29 mouse cellular contexts compared by ENCODE assay signal in genomic region chr5:72472317-72473009, GRCm38 (mm10). TPM values are rescaled to one million over a fixed set of nuclear protein-coding genes. Genes with fewer than 3 reads are reported as not detected.
A peak's percentile ranks its signal among the peaks of the same experiment; 100 is the strongest.
DNase-seq lines count a peak whose midpoint lies in the region; ATAC-seq lines count a peak whose summit lies in the region.
"Had no signal": no experiment of that assay in that cellular context is flagged by ENCODE, and none has a peak within 500 bp of the region (broad histone marks: within the 10 kb centered on the region; RNA-seq: fewer than 3 reads in every experiment).

No protein-coding gene starts in this region.

- H3K4me2 ChIP-seq in heart, embryonic 12.5 days = peak overlapping the region; percentile 35
- no peak overlapping the region for H3K4me2 ChIP-seq in kidney, embryonic 15.5 days
- no peak overlapping the region for H3K4me2 ChIP-seq in lung, embryonic 16.5 days (ENCODE audit: low read depth, low read length)
- H3K4me2 ChIP-seq: embryonic facial prominence, embryonic 12.5 days; hindbrain, embryonic 13.5 days; limb, embryonic 12.5 days; liver, embryonic 15.5 days; midbrain, embryonic 12.5 days; neural tube, embryonic 12.5 days had no signal

- H3K9ac ChIP-seq in heart, embryonic 12.5 days = no peak overlapping the region
- no peak overlapping the region for H3K9ac ChIP-seq in kidney, embryonic 15.5 days
- no peak overlapping the region for H3K9ac ChIP-seq in lung, embryonic 16.5 days (ENCODE audit: low read length)
- H3K9ac ChIP-seq: embryonic facial prominence, embryonic 12.5 days; hindbrain, embryonic 13.5 days; limb, embryonic 12.5 days; liver, embryonic 15.5 days; midbrain, embryonic 12.5 days; neural tube, embryonic 12.5 days had no signal

- 34% methylated on average over 12 of the region's 12 CpGs for WGBS in heart, embryonic 12.5 days
- 49% methylated on average over 12 of the region's 12 CpGs for WGBS in kidney, embryonic 15.5 days
- 16% methylated on average over 12 of the region's 12 CpGs for WGBS in lung, embryonic 16.5 days

- ATAC-seq in heart, embryonic 12.5 days (ENCODE audit: insufficient number of reproducible peaks, low FRiP score) = peak; percentile 53; the same call in 1 of the 2 replicates
- no peak for ATAC-seq in kidney, embryonic 15.5 days (replicated peaks; ENCODE audit: low FRiP score)
- ATAC-seq in lung, embryonic 16.5 days (ENCODE audit: low read depth) = peak; percentile 68
- ATAC-seq: CD4-positive, CD25-positive, alpha-beta regulatory T cell, adult 4 months; forebrain, embryonic 14.5 days; intestine, embryonic 16.5 days had no signal

- no peak overlapping the region for H3K4me3 ChIP-seq in heart, embryonic 12.5 days
- H3K4me3 ChIP-seq in kidney, embryonic 15.5 days (replicated peaks) = no peak overlapping the region
- H3K4me3 ChIP-seq in lung, embryonic 16.5 days (ENCODE audit: low read length) = no peak overlapping the region
- H3K4me3 ChIP-seq: embryonic facial prominence, embryonic 12.5 days; hindbrain, embryonic 13.5 days; limb, embryonic 12.5 days; liver, embryonic 15.5 days; megakaryocyte, embryonic 14.5 days; midbrain, embryonic 12.5 days; myocyte; neural tube, embryonic 12.5 days had no signal

- no peaks in the 10 kb centered on the region for H3K27me3 ChIP-seq in heart, embryonic 12.5 days (replicated peaks)
- H3K27me3 ChIP-seq in kidney, embryonic 15.5 days = no peaks in the 10 kb centered on the region
- H3K27me3 ChIP-seq in lung, embryonic 16.5 days (ENCODE audit: control insufficient read depth, insufficient read depth, low read depth, low read length) = no peaks in the 10 kb centered on the region
- H3K27me3 ChIP-seq: embryonic facial prominence, embryonic 12.5 days; hindbrain, embryonic 13.5 days; limb, embryonic 12.5 days; liver, embryonic 15.5 days; megakaryocyte, embryonic 14.5 days; midbrain, embryonic 12.5 days; neural tube, embryonic 12.5 days had no signal

- H3K9me3 ChIP-seq in heart, embryonic 12.5 days (replicated peaks) = no peaks in the 10 kb centered on the region
- no peaks in the 10 kb centered on the region for H3K9me3 ChIP-seq in kidney, embryonic 15.5 days (replicated peaks)
- no peaks in the 10 kb centered on the region for H3K9me3 ChIP-seq in lung, embryonic 16.5 days (ENCODE audit: control insufficient read depth, low read length)
- H3K9me3 ChIP-seq: embryonic facial prominence, embryonic 12.5 days; hindbrain, embryonic 13.5 days; limb, embryonic 12.5 days; liver, embryonic 15.5 days; megakaryocyte, embryonic 14.5 days; midbrain, embryonic 12.5 days; neural tube, embryonic 12.5 days had no signal

- H3K36me3 ChIP-seq in heart, embryonic 12.5 days = no peaks in the 10 kb centered on the region
- H3K36me3 ChIP-seq in kidney, embryonic 15.5 days = no peaks in the 10 kb centered on the region
- H3K36me3 ChIP-seq in lung, embryonic 16.5 days (ENCODE audit: control insufficient read depth, insufficient read depth, low read length) = no peaks in the 10 kb centered on the region
- H3K36me3 ChIP-seq: embryonic facial prominence, embryonic 12.5 days; hindbrain, embryonic 13.5 days; limb, embryonic 12.5 days; liver, embryonic 15.5 days; midbrain, embryonic 12.5 days; neural tube, embryonic 12.5 days had no signal

- DNase-seq in heart, adult 9 months (ENCODE audit: low spot score in 2 of 2) = no peak
- peak; percentile 18 for DNase-seq in kidney, postnatal 10 days
- DNase-seq in lung, adult 18-20 months = no peak
- peak; percentile 37 for DNase-seq in yolk sac, embryonic 10.5 days (ENCODE audit: low spot score)
- DNase-seq: adrenal gland, postnatal 14 days; cerebellum, adult 11-12 months; cerebellum, adult 9-11 months; embryo, embryonic 11 days; gastrocnemius, postnatal 25 days; kidney, adult 9 months; right cerebral cortex, postnatal 4 days; thymus, adult 18-20 months; thymus, postnatal 25 days had no signal

- peak overlapping the region; percentile 16; the same call in 1 of the 2 replicates for H3K27ac ChIP-seq in heart, embryonic 12.5 days (ENCODE audit: poor library complexity, severe bottlenecking)
- no peak overlapping the region for H3K27ac ChIP-seq in kidney, embryonic 15.5 days
- no peak overlapping the region for H3K27ac ChIP-seq in lung, embryonic 16.5 days (ENCODE audit: low read length)
- H3K27ac ChIP-seq: embryonic facial prominence, embryonic 12.5 days; hindbrain, embryonic 13.5 days; limb, embryonic 12.5 days; liver, embryonic 15.5 days; midbrain, embryonic 12.5 days; neural tube, embryonic 12.5 days; stomach, postnatal 0 days had no signal

- H3K4me1 ChIP-seq in heart, embryonic 12.5 days (replicated peaks) = peaks cover 13% of the 10 kb centered on the region
- H3K4me1 ChIP-seq in kidney, embryonic 15.5 days = 0 out of 2 replicates have a peak, but pooled peaks cover 3% of the 10 kb centered on the region
- no peaks in the 10 kb centered on the region; the same call in 1 of the 2 replicates for H3K4me1 ChIP-seq in lung, embryonic 16.5 days (replicated peaks; ENCODE audit: control insufficient read depth, insufficient read depth, low read length)
- H3K4me1 ChIP-seq: embryonic facial prominence, embryonic 12.5 days; hindbrain, embryonic 13.5 days; limb, embryonic 12.5 days; liver, embryonic 15.5 days; megakaryocyte, embryonic 14.5 days; midbrain, embryonic 12.5 days; neural tube, embryonic 12.5 days had no signal

RNA-seq across cellular contexts. Expression of gene Corin, which starts 31.8 kb away (rescaled TPM):
- 26.2 and 28.9 TPM in 2 replicates for polyA plus RNA-seq in heart, embryonic 12.5 days (2016; fragmentation: Nextera tagmentation; extraction: Ambion mirVana)
- polyA plus RNA-seq in kidney, embryonic 15.5 days (2015; fragmentation: Nextera tagmentation; extraction: Ambion mirVana) = 5.4 and 6.0 TPM in 2 replicates
- polyA plus RNA-seq in lung, embryonic 16.5 days (2015; fragmentation: Nextera tagmentation; extraction: Ambion mirVana) = 2.0 and 2.4 TPM in 2 replicates
- polyA plus RNA-seq: forebrain, embryonic 14.5 days; liver, adult 2 months; myocyte had no signal

Comparison
In these comparisons a context has a peak if more than half of its experiments do, and no peak if none do; other contexts are left out.
1. DNase-seq: peak in kidney, postnatal 10 days (single experiment) and yolk sac, embryonic 10.5 days (single experiment); none in heart, adult 9 months (0 of 2) and lung, adult 18-20 months (0 of 2).